Mouse (Mus musculus): ENCODE data around the gene Otud1.

Otud1 gene

DNA sequence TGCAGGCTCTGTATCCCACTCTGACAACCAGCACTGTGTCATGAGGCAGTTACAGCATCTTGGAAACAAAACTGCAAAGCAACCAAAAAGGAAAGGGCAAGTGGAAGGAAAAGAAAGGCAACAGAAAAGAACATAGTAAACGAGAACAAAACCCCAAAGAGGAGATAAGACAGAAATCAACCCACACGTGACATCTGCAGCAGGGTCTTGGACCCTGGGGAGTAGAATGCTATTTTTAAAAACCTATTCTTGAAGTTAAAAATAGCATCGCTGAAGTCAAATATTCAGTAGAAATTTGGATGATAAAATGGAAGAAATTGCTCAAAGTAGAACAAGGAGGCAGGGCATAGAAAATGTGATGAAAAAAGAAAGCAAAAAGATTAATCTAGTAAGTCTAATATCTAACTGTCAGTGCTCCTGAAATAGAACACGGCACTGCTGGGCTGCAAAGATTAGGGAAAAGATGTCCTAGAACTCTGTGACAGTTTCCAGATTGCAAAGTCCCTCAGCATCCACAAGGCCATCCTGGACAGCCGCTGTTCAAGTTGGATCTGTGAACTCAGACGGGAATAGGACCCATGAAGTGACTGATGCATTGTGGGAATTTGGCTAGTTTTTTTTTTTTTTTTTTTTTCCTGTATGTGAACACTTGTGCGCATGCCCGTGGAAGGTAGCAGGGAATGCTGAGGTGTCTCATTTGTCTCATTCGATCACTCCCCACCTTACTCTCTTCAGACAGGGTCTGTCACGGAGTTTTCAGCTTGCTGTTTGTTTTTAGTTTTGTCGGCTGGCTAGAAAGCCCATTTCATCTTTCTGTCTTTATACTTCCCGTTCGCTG is 13.5 kb downstream of the Otud1 start:
- no peak for DNase-seq

DNA sequence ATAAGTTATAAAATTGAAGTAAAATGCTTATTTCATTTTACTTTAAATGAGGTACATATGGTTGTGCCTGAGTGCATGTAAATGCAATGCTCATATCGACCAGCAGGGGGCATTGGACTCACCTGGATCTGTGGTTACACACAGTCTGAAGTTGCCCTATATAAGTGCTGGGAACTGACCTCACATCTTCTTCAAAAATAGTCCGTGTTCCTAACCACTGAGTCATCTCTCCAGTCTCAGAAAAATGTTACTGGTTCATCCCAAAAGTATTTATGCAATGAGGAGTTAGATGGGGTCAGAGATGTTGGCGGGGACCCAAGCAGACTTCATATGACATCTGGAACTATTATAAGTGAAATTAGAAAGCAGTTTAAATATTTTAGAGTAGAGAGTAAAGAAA is 25.4 kb downstream of the Otud1 start:
- no peak for DNase-seq

DNA sequence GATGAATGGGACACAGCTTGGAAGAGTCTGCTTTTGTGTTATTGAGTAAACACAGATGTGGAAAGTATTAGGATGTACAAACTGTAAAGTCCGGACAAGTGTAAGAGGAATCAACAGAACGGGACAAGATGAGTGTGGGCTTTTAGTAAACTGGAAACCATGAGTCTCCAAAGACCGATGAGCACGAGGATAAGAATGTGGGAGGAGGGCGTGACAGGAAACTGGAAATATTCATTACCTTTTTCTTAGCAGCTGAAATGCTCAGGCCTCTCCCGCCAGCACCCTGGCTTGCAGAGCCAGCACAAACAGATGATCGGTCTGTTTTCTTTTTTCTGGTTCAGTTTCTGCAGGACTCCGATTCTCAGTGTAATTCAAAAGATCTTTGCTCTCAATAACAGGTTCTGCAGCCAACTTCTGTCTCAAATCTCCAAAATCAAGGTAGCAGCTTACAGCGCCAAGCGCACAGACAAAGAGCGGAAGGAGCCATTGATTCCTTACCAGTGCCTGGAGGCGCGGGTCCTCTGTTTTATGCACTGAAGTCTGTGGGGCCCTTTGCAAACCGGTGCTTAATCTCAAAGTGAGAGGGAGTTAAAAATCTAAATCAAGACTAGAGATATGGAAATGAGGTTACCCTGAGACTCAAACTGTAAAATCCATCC is 28.1 kb downstream of the Otud1 start:
- no peak for DNase-seq

GRCm38 (mm10) chr2:19690094-19690493 is 32.5 kb downstream of the Otud1 start:
- no peak for DNase-seq

- no peak for DNase-seq
Measured at GRCm38 (mm10) chr2:19699573-19700295, 42.2 kb downstream of the Otud1 start.

GRCm38 (mm10) chr2:19701386-19701785 is 43.8 kb downstream of the Otud1 start:
- no peak for DNase-seq

DNA sequence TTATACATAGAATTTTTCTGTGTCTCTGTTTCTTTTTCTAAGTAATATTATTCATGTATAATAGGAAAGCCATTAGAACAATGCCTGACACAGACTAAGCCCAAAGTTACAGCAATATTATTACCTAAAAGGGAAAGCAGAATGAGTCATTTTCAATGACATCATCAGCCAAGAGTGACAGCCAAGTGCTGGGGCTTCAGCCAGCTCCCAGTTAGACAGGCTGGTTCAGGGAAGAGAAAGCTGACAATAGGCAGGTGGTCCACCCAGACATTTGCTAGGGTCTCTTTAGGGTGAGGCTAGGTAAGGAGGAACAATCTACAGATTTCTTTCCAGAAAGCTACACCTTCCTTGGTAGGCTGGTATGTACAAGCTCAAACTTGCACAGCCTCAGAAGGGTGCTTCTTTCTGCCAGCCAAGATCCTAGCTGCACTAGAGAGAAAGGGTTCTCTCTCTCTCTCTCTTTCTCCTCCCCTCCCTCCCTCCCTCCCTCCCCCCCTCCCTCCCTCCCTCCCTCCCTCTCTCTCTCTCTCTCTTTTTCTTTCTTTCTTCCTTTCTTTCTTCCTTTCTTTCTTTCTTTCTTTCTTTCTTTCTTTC is 45.6 kb downstream of the Otud1 start:
- DNase-seq, result no peak

DNA sequence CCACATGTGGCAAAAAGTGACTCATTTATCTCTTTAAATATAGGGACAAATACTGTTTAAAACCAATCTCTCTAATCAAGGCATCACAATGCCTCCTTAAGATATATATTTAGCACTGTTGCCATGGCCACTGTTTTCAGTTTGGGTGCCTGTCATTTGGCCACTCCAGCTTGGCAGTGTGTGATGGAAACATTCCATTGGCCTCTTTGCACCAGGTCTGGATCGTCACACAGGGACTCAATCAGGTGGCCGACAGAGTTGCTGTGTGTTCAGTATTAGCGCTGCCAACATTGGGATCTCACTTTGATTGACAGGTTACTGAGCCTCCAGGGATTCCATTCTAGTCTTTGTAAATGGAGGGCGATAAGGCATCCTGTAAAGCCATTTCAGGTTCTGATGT is 46.1 kb downstream of the Otud1 start:
- DNase-seq, result no peak

DNA sequence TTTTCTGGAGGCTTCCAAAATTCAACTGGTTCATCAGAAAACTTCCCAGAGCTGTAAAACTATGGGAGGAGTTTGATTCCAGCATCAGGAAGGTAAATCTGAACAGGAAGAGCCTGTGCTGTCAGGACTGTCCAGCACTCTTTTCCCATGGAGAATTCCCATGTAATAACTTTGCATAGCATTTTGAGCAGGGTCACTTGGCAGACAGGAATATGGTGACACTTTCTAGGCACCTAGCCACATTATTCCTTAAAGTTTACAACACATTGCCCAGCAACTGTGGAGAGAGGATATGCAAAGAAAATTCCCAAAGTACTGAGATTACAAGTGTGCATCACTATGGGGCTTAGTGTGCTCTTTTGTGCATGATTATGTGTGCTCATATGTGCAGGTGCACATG is 46.7 kb downstream of the Otud1 start:
- DNase-seq, result no peak

- DNase-seq, result no peak
Measured at GRCm38 (mm10) chr2:19706886-19707285, 49.3 kb downstream of the Otud1 start.

All from kidney, adult 11 months (tissue).